Mouse (Mus musculus) CH12F3 (cell line): ENCODE measurements around the gene Cyp2d9.
"Not testable (repeated sequence)": the region's sequence is repeated elsewhere in the genome, so short reads cannot be mapped to it uniquely, and the experiment has no call there.

ENCODE experiments used
- in situ Hi-C: fragments of 300-500 bp; cut with MboI; formaldehyde crosslinking; loops from 2 replicates; pipeline ENCODE4 v1.14.3; 2020; ENCODE audit warnings: low sequenced_read_pairs

Cyp2d9 gene

GRCm38 (mm10) chr15:82433137-82433536, at the start of gene Cyp2d9:
TSS of gene Cyp2d9 (plus strand) at chr15:82433437.
- in situ Hi-C loops: no loop called here

DNA sequence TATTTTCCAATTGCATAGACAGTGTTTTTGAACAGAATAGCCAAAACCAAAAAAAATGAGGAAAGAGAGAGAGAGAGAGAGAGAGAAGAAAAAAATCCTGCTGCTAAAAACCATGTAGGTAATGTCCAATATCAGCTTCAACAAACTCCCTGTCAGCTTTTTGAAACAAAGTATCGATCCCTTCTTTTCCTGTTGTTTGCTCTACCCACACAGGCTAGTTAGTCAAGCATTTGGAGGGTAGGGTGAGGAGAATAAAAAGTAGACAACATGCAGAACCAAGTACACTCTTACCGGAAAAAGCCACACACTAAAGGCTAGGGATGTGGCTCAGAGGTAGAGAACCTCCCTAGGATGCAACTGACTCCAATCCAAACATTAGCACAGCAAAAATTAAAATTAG, 47.5 kb upstream of the Cyp2d9 start:
- in situ Hi-C loops: no loop called here

GRCm38 (mm10) chr15:82389916-82390315, 43.3 kb upstream of the Cyp2d9 start:
- in situ Hi-C loops: not testable (repeated sequence)

- in situ Hi-C loops: not testable (repeated sequence)
Measured at GRCm38 (mm10) chr15:82393922-82394321, 39.3 kb upstream of the Cyp2d9 start, which contains the start of gene Cyp2d11. TSS of gene Cyp2d11 (minus strand) at chr15:82394022.

DNA sequence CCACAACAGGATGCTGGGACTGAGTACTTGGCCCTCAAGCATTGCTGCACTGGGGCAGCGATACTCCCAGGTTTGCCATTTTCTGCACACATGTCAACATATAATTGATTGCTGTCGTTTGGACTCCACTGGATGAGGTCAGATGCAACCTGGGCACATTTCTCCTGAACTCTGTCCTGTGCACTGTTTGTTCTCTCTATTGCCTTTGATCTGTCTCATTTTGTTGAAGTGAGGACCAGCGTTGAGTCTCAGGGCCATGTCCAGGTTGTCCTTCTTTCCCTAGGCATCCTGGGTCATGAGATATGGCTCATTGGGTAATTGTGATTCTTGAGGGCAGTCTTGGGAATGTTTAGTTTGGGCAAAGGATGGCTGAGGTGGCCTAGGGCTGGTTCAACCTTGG, 37.3 kb upstream of the Cyp2d9 start:
- in situ Hi-C loops: not testable (repeated sequence)

DNA sequence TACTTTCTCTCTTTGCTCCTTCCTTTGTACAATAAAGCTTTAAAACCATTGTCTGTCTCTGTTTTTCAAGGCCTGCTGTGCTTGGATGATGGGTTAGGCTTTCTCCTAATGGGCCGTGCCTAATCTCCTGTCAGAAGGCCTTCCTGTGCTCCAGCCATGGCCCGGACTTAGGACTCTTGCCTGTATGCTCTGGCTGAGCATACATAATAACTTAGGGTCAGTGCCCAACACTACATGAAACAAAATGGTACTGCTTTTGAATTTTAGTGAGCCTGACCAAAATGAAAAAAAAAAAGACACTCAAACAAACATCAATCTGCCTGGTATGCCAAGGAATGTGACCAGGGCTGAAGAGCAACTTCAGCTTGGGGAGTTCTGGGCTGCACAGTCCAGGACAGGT, 31.7 kb upstream of the Cyp2d9 start:
- in situ Hi-C loops: no loop called here

- in situ Hi-C loops: no loop called here
Measured at GRCm38 (mm10) chr15:82402106-82402505, 31.1 kb upstream of the Cyp2d9 start.

DNA sequence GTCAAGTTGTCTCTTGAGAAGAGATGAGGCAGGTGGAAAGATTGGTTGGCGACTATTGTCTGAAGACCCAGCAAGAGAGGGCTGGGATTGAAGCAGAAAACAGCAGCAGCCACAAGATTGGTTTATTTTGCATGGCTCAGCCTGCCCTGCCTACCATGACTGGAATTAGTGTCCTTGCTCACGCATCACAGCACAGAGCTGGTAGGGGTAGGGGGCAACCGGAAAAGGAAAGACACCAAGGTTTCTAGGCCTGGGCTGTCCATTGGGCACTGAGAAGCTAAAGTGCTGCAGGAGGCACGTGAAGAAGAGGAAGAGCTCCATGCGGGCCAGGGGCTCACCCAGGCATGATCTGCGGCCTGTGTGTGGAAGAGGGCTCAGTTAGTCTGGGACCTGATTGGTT, 30.5 kb upstream of the Cyp2d9 start:
- in situ Hi-C loops: no loop called here

DNA sequence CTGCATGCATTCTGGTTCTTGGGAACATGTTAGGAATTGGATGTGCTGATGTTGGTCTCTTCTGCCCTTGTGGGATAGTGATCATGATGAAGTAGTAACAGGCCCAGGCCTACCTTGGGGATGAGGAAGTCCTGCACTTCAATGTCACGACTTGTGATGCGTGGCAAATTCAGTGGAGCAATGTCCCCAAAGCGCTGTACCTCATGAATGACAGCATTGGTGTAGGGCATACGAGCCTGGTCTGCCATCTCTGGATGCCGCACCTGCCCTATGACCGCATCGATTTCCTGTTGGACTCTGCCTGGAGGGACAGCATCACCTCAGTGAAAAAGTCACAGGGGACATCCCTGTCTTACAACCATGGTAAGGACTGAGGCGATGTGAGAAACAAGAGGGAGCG, 29.6 kb upstream of the Cyp2d9 start:
- in situ Hi-C loops: no loop called here

DNA sequence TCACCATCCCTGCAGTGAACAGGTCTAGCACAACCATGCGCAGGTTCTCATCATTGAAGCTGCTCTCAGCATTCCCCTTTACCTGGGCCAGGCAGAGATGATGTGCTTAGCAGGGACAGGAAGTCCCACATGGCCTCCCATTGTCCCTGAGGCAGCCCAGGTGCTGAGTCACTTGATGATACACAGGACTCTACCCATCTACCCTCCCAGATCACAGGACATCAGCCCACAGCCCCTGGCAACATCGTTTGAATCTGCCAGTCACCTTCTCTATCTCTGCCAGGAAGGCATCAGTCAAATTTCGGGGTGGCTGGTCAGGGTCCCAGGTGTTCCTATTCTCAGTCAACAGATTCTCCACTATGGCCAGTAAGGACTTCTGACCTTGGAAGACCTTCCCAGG, 29.1 kb upstream of the Cyp2d9 start:
- in situ Hi-C loops: no loop called here

DNA sequence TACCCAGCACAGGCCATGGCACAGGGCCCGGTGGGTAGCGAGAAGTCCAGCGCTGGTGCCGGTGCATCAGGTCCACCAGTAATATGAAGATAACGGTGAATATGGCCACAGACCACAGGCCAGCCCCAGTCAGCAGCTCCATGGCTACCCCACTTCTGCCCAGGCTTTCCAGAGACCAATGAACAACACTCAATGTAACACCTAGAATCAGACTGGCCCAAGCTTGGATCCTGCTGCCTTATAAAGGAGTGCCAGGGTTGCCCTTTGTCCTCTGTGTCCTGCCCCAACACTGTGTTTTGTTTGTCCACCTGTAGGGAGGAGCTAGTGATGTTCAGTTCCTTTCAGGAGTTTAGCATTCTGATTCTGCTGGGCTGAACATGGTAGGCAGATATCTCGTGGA, 26.3 kb upstream of the Cyp2d9 start, which contains the start of gene Cyp2d10:
Gene Cyp2d10, minus strand, starts transcription at position 215 of the 400 bp plus-strand sequence.
- in situ Hi-C loops: no loop called here

GRCm38 (mm10) chr15:82407536-82407935, 25.7 kb upstream of the Cyp2d9 start:
- in situ Hi-C loops: no loop called here

- in situ Hi-C loops: no loop called here
Measured at GRCm38 (mm10) chr15:82416797-82417789, 16.1 kb upstream of the Cyp2d9 start.

DNA sequence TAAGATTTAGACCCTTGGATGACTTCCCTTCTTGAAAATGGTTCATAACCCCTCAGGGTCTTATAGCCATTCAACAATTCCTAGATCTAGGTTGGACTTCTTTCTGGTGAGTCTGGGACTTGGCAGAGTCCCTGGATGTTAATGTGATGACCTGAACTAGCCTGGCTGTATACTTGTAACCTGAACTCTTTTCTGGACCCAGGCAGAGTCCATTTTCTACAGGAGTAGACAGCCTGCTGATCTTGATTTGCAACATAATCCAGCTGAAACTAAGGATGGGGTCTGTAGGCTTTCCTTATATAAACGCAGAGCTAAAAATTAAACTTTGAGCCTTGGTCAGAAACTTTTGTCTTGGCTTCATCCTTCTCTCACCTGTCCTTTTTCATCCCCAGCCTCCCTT, 14.6 kb upstream of the Cyp2d9 start:
- in situ Hi-C loops: no loop called here

DNA sequence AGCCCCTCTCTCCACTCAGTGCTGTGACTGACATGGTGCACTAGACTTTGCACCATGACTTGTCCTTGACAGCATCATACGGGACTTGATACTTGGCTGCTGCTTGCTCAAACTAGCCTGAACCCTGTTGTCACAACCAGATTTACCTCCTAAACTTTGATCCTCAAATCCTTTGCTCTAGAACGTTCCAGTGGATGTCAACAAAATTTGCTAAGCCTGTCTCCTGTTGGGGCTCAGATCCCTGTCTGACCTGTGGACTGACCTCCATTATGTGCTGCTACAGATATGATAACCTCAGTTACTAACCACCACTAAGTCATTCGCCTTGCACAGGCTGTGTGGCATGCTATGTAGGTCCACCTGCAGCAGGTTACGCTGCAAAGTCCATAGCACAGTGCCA, 10.3 kb upstream of the Cyp2d9 start:
- in situ Hi-C loops: no loop called here

DNA sequence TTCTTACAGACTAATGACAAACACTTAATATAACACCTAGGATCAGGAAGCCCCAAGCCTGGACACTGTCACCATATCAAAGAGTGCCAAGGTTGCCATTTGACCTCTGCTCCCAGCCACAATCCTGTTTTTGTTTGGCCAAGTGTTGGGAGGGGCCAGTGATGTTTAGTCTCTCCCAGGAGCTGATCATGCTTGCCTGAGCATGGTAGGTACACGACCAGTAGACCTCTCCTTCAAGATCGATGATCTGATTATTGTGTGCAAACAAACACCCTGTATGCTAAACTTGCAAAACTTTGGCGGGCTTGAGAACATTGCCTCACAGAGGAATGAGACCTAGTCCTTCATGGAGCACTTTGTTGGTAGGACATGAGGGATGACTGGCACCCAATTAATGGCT, 9.8 kb upstream of the Cyp2d9 start:
- in situ Hi-C loops: no loop called here

- in situ Hi-C loops: no loop called here
Measured at GRCm38 (mm10) chr15:82433621-82434020, 384 bp downstream of the Cyp2d9 start.

- in situ Hi-C loops: no loop called here
Measured at GRCm38 (mm10) chr15:82434541-82434940, 1.3 kb downstream of the Cyp2d9 start.

GRCm38 (mm10) chr15:82435011-82435410, 1.8 kb downstream of the Cyp2d9 start:
- in situ Hi-C loops: no loop called here

GRCm38 (mm10) chr15:82435606-82436005, 2.4 kb downstream of the Cyp2d9 start:
- in situ Hi-C loops: no loop called here

GRCm38 (mm10) chr15:82437975-82438617, 4.9 kb downstream of the Cyp2d9 start:
- in situ Hi-C loops: no loop called here

DNA sequence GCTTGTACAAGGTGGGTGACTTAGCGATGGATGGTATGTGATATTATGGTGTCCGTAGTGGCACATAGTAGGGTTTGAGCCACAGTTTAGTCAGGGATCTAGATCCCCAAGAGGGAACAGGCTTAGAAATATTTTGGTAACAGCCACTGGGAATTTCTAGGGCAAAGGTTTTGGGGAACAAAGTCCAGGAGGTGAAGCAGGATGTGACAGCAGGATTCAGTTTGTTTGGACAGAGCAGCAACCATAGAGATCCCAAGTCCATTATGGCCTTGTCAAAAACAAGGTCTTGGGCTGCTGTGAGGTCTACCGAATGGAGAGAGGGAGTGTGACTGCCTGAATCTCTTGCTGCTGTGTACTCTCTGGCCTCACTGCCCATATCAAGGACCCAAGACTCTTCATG, 10.4 kb downstream of the Cyp2d9 start:
- in situ Hi-C loops: no loop called here
